Mouse (Mus musculus): ENCODE data around the gene Ccn6. TPM values are rescaled to one million over a fixed set of nuclear protein-coding genes. Genes with fewer than 3 reads are reported as not detected.

The Ccn6 gene
- total RNA-seq, 4 experiments from 2014 or later, result 0.23 to 0.89 (median 0.62) TPM; not detected in 1

DNA sequence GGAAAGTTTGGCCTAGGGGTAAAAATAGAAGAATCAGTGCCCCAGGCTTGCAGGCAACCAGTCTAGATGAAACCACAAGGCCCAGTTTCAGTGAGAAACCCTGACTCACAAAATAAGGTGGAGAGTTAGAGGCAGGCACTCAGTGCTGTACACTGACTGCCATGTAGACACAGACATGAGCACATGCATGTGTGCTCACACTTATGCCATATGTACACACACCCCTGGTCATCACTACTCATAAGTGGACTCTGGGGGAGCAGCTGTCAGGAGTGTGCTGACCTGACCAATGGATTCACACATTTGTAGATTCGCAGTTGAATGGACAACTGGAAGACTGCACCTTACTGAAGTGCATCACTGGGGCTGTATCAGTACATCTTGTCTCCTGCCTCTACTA is 2.2 kb downstream of the Ccn6 start:
- DNase-seq, result no peak

DNA sequence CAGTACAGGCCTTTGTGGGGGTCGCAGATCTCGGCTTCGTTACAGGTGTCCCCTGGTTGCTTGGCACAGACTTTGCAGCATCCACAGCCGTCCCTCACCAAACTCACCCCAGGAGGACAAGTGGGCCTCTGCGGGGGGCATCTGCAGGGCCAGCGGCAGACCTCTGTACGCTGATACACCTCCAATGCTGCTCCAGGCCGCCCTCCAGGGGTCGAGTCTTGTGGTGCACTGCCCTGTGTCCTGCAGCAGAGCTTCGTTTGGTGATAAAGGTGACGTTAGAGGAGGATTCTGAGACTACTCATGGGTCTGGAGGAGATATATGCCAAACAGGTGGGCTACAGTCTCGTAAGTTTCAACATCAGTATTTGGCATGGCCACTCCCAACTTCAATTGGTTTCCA is 5.3 kb downstream of the Ccn6 start:
- no peak for DNase-seq

DNA sequence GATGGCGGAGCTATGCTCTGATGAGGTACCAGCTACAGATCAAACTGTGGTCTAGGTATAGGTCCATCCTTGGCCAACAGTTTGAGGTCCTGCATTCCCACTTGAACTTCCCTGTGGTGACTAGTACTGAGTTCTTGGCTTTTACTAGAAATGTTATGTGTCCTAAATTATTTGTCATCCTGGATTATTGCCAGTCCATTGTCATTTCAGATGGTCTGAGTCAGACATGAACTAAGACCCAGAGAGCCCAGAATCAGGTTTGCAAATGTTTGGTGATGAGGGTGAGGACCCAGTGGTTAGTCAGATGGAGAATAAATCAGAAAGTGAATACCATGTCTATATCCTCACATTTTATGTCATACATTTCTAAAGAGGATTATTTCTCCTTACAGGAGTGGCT is 6.3 kb downstream of the Ccn6 start:
- DNase-seq, result no peak

DNA sequence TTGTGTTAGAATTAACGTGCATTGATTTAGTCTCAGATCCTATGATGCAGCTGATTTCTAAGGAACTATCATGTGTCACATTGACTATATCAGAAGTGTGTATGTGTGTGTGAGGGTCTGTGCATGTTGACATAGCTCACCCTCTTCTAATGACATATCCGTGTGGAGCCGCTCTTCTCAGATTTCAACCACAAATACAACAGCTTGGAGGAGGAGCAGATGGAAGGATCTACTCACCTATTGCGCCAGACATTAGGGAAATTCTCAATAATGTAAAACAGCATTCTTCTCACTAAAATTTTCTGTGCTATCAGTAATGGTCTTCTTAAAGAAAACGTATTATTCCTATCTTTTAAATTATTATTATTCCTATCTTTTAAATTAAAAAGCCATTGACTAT is 6.9 kb downstream of the Ccn6 start:
- DNase-seq, result no peak

DNA sequence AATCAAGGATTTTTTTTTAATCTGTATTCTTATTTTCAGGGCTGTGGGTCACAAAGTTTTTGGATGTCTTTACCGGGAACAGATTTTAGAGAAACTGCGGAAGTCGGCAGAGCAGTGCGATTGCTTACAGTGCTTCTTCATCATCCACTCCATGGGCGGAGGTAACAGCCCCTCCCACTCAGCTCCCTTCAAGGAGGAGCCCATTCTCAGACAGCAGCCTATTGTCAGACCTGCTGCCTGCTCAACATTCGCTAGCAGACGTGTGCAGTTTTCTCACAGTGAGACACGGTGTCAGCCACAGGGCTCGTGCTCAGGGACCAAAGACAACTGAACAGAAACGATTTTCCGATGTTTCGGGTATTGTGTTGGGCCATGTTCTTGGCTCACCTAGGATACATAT is 21.4 kb downstream of the Ccn6 start:
- no peak for DNase-seq

DNA sequence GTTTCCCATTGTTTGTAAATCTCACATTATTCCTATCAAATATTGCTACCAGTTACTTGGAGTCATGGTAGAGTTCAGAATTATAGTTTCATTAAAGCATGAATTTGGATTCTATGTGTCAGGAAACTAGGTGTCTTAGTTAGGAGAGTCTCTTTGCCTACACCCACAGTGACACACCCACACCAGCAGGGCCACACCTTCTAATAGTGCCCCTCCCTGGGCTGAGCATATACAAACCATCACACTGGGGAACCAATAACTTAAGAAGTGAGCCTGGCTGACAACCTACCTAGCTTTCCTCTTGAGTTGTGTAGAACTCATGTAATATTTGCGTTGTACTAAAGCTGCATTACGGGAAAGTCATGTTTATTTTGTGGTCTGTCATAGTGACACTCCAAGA is 22.2 kb downstream of the Ccn6 start:
- no peak for DNase-seq

DNA sequence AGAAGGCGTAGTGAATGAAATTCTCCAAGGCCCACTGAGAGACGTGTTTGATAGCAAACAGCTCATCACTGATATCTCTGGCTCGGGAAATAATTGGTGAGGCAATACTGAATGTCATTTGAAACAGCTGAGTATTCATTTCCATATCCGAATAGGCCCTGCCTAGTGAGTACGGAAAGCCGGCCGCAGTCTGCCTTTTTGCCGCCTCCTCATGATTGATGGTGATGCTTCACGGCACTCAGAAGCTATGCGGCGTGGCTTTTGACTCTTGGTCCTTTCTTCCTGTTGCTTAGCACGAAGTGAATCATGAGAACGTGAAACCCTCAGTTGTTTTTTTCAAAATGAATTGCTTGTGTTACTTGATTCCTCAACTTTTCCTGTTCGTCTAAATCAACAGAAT is 22.8 kb downstream of the Ccn6 start:
- no peak for DNase-seq

DNA sequence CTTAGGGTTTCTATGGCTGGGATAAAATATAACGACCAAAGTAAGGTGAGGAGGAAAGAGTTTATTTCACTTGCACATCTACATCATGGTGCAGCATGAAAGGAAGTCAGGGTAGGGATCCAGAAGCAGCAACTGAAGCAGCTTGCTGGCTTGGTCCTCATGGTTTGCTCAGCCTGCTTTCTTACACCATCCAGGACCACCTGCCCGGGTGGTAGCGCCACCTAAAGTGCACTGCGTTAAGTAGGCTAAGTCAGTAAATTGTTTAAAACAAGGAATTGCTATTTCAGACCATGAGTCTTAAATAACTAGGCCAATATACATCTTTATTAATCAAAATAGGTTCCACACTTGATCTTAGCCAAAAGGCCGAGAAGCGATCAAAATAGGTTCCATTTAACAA is 24.8 kb downstream of the Ccn6 start:
- DNase-seq, result no peak

DNA sequence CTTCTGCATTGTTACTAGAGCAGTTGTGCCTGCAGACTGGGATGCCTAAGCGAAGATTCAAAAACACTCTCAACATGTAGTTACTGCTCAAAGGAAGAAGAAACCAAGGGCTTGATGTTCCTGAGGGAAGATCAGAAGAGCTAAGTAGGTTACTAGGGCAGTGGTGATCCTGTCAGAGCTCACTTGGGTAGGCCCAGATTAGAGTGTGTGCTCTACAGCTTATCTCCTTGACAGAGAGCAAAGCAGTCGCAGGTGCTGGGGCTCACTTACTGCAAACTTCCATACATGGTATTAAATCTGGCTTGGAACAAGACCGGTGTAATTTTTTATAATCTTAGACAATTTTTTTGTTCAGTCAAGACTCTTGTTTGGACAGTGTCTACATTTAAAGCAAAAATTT is 25.8 kb downstream of the Ccn6 start:
- no peak for DNase-seq

DNA sequence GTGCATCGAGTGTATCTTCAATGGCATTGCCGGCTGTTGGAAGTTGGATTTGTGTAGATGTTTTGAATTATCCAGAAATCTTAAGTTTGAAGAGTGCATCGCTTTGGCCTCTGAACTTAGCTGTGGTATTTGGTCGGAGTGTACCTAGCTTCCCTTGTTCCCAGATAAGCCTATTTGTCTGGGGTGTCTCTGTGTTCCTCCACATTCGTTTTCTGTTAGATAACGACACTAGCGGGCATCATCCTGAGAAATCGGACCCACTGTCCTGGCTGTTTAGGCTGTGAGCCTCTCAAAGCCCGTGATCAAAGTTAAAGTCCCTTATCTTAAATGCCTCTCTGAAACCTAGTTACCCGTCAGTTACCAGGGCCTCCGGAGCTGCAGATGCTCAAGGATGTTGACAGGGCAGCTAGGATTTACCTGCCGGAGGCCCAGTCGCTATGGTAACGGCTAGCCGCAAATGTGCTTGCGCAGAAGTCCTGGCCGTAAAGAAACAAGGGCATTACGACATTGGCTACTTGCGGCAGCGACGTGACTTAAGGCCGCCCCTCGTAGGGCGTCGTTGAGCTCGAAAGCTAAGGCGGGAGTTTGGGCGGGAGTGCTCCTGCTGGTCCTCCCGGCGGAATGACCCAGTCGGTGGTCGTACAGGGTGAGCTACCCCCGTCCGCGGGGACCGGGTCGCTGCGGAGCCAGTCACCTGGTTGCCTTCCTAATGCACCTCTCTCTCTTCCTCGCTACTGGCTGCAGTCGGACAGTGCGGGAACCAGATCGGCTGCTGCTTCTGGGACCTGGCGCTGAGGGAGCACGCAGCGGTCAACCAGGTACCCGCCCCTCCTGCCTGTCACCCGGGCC is 29.9 kb downstream of the Ccn6 start, which contains the start of the genes Fam229b and Tube1:
Gene Fam229b, minus strand, starts transcription at position 453 of the 849 bp plus-strand sequence.
Gene Tube1, plus strand, starts transcription at position 515 of the 849 bp plus-strand sequence.
- DNase-seq, result peak; percentile 87

DNA sequence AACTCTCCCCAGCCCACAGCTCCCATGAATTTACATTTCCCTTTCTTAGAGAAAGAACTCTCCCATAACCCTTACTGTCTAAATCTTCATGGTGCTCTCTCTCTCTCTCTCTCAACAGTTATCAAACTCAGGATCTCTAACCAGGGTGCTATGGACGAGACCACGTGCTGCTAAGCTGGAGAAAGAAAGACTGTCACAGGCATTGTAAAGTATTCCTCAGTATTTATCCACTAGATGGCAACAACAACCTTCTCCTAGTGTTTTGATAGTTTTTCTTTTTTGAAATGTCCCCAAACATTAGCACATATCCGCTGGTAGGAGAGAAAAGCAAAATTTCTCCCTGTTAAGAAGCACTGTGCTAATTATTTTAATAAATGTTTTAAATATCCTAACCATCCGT is 42.2 kb downstream of the Ccn6 start:
- no peak for DNase-seq

DNA sequence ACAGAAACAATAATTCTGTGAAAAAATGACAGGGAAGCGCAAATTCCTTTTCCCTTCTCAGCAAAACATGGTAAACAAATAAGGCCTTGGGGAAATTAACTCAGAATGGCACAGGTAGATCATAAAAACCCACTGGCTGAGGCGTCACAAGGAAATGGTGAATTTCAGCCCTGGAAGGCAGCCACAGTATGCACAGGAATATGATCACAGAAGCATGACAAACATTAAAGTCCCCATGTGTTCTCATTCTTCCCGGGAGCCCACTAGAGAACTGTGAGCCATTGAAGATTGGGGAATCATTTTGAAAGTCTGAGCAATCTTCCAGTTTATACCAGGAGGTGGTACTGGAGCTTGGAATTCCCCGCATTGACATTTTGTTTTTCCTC is 54.1 kb downstream of the Ccn6 start:
- no peak for DNase-seq

DNA sequence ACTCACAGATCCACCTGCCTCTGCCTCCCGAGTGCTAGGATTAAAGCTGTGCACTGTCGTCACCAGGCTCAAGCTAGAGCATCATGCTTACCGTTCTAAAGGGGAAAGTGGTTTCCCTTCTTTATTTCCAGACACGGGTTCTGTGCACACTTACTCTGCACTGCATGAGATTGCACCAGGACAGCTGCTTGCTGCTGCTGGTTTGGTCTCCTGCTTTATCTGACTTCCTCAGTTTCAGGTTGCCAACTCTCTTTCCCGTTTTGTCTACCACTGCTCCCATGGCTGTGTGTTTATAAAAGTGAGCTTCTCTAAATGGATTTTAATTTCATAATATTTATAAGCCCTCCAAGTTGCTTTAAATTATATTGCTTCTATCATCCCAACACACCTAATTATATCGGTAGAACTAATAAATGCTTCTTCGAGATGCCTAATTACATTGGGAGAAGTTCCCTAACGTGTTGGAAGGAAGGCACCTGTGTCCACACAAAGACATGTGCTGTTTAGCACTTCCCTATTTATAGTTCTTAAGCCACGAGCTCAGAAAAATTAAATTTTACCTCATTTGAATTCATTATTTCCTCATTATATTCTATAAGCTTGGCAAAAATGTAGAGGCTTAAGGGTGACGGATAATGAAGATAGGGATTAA is 54.6 kb downstream of the Ccn6 start:
- no peak for DNase-seq

DNA sequence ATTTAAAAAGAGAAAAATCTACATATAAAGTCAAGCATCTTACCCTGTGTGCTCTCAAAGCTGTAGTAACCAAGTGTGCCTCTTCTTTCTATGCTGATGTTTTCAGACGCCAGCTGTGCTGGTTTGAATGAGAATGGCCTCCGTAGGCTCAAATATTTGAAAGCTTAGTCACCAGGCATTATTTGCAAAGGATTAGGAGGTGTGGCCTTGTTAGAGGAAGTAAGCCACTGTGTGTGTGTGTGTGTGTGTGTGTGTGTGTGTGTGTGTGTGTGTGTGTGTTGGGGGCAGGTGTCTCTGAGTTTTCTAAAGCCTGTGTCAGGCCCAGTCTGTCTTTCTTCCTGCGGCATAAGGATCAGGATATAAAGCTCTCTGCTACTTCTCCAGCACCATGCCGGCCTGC is 56.7 kb downstream of the Ccn6 start:
- no peak for DNase-seq

DNA sequence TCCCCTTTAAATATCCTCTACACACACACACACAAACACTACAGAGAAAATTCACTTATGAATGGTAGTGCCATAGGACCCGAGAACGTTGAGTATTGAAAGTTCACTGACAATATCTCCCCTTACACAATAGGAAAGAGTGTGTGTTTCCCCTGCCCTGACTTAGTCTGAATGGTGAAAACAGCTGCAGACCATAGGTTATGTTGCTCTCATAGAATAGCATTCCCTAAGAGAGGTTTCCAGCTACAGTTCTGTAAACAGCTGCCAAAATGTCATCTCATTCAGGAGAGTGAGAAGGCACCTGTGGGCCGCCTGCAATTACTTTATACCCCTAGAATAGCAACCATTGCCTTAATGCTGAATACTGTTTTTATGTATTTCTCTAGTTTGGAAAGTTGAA is 57.2 kb downstream of the Ccn6 start:
- DNase-seq, result no peak

DNA sequence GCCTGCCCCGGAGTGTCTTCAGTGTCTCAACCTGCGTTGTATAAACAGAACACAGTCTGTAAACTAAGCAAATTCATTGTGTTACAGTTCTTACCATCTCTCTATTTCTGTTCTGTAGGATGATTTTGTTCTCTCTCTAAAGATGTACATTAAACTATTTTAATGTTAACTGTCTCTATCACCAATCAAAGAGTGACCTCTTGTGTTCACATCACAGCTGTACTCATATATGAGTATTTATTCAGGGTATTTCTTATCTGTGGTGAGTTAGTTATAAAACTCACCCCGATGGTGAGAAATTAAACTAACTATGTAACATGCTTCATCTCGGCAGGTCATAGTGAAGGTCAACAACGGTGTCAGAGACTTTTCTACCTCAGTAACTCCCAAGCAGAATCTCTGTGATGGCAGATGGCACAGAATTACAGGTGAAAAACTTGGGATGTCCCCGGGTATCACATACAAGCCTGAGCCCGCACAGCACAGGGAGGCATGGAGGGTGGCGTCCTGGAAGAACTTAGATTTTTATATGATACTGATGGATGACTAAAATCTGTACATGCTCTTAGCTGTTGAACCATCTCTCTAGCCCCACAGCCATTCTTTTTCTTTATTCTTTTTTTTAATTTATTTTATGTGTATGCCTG is 58.7 kb downstream of the Ccn6 start:
- DNase-seq, result no peak

Other genes starting within 250 kb of the Ccn6 start
- gene Lama4, start 198.3 kb downstream of the Ccn6 start, total RNA-seq (2022), result 10 to 100 TPM; 23.3 to 76.8 (median 55.6) TPM
- 1 to 10 TPM; 3.3 to 6.4 (median 4.3) TPM for gene Fam229b, start 29.9 kb downstream of the Ccn6 start, total RNA-seq (2022)
- gene Tube1, start 29.8 kb downstream of the Ccn6 start, total RNA-seq (2022), result 1 to 10 TPM in 3 of 4 experiments, under 1 TPM in 1; 0.84 to 2.6 (median 2.0) TPM
- 10 to 100 TPM; 42.7 to 61.7 (median 54.9) TPM for gene Fyn, start 205.1 kb upstream of the Ccn6 start, total RNA-seq (2022)